Mouse (Mus musculus) bone marrow macrophage, adult 2 months (primary cell): ENCODE data around the gene Cirbp.

Source experiments
- CTCF ChIP-seq: IDR thresholded peaks from 2 replicates; pipeline ENCODE4 v1.5.1; 2012; ENCODE audit warnings: low read depth, mild to moderate bottlenecking, low read length, moderate library complexity
- POLR2A ChIP-seq: IDR thresholded peaks from 2 replicates; pipeline ENCODE4 v1.6.1; 2012; ENCODE audit warnings: mild to moderate bottlenecking, low read depth, low read length, borderline replicate concordance

DNA sequence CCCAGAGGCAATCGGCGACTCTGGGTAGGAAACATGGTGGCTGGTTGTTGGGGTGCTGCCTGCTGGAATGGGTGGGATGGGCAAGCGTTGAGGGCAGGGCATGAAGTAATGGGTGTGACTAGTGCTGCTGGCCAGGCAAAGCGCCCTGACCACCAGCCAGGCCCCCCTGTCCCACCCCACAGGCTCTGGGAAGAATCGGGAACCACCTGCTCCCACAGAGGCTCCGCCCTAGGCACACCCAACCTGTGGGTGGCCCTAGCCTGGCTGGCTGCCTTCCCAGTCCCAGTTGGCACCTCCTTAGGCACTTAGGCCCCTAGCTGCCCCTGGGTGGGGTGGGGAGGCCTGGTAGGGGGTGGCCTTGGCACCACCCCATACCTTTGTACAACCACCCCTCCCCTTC is 19.9 kb upstream of the Cirbp start:
- TF ChIP-seq CTCF (no peak), POLR2A (no peak)
